ENCODE assay signal across 12 mouse cellular contexts in the genomic region with DNA sequence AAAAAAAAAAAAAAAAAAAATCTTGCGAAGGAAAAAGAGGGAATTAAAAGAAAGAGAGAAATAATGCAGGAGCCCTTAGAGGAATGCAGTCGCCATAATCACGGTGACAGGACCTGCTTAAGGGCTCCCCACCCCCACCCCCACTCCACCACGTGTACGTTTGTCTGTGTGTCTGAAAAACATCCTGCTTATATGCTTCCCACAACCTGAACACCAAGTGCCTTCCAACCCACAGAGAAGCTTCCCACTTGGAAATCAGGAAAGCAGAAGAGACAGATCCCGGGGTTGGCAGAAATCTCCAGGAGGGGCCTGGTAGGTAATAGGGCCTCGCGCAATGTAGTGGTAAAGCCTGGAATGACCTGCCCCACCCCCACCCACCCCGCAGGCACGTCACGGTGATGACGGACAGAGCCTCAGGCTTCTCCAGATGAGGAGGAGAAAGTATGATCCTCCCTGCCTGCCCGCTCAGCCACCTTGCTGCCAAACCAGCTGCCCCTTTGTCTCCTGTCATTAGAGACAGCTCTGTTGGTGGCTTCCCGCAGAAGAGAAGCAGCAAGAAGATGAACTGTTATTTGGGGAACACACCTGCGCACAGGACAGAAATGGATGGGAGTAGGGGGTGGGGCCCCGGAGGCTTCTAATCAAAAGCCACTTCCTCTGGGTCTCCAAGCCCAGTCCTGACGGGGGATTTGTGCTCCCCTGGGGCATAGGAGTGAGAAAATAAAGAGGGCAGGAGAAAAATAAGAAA. TPM values are rescaled to one million over a fixed set of nuclear protein-coding genes. Genes with fewer than 3 reads are reported as not detected.
DNase-seq lines count a peak whose midpoint lies in the region; ATAC-seq and TF ChIP-seq lines count a peak whose summit lies in the region.
"Had no signal": no experiment of that assay in that cellular context is flagged by ENCODE, and none has a peak within 500 bp of the region (broad histone marks: within the 10 kb centered on the region; RNA-seq: fewer than 3 reads in every experiment).

No protein-coding gene starts in this region.

- no peak for TF ChIP-seq CTCF in bone marrow, adult 2 months (IDR thresholded peaks at IDR 0.05; ENCODE audit: control insufficient read depth, insufficient read depth, low read length)
- no peak for TF ChIP-seq CTCF in gastrocnemius, adult 2 months (IDR thresholded peaks at IDR 0.05)

- ATAC-seq in heart, embryonic 12.5 days (ENCODE audit: insufficient number of reproducible peaks, low FRiP score): peak; percentile 73
- no peak for ATAC-seq in hindbrain, embryonic 14.5 days (ENCODE audit: low FRiP score)
- ATAC-seq in neural tube, embryonic 12.5 days (ENCODE audit: low FRiP score, low read depth): no peak

- no peak overlapping the region for H3K4me3 ChIP-seq in heart, embryonic 12.5 days
- no peak overlapping the region for H3K4me3 ChIP-seq in bone marrow, adult 2 months (replicated peaks; ENCODE audit: control insufficient read depth, low read depth, low read length)
- H3K4me3 ChIP-seq in hindbrain, embryonic 14.5 days (replicated peaks; ENCODE audit: low read length): no peak overlapping the region
- no peak overlapping the region for H3K4me3 ChIP-seq in neural tube, embryonic 12.5 days
- no peak overlapping the region for H3K4me3 ChIP-seq in gastrocnemius, adult 2 months
- H3K4me3 ChIP-seq: erythroblast, embryonic 14.5 days; lung, embryonic 15.5 days had no signal

- WGBS in heart, embryonic 12.5 days: 8% methylated on average over 17 of the region's 17 CpGs
- whole genome bisulfite sequencing in bone marrow, adult 2 months: 32% methylated on average over 16 of the region's 17 CpGs
- 3% methylated on average over 17 of the region's 17 CpGs for WGBS in hindbrain, embryonic 14.5 days
- 4% methylated on average over 17 of the region's 17 CpGs for WGBS in neural tube, embryonic 12.5 days

- H3K4me1 ChIP-seq in heart, embryonic 12.5 days (replicated peaks): peaks cover 12% of the 10 kb centered on the region
- H3K4me1 ChIP-seq in bone marrow, adult 2 months (ENCODE audit: control insufficient read depth, insufficient read depth, low read length): peaks cover 9% of the 10 kb centered on the region
- peaks cover 13% of the 10 kb centered on the region for H3K4me1 ChIP-seq in hindbrain, embryonic 14.5 days (replicated peaks; ENCODE audit: control insufficient read depth, insufficient read depth, low read length)
- H3K4me1 ChIP-seq in neural tube, embryonic 12.5 days: peaks cover 23% of the 10 kb centered on the region
- H3K4me1 ChIP-seq: lung, embryonic 15.5 days had no signal

- no peaks in the 10 kb centered on the region for H3K36me3 ChIP-seq in heart, embryonic 12.5 days
- no peaks in the 10 kb centered on the region for H3K36me3 ChIP-seq in hindbrain, embryonic 14.5 days (replicated peaks; ENCODE audit: control insufficient read depth, insufficient read depth)
- no peaks in the 10 kb centered on the region for H3K36me3 ChIP-seq in neural tube, embryonic 12.5 days
- H3K36me3 ChIP-seq: lung, embryonic 15.5 days had no signal

- intact Hi-C loops in heart, postnatal 25 days (cut with DNase I): no loop called here
- intact Hi-C loops in gastrocnemius, adult 2 months (cut with DNase I): no loop called here

- TF ChIP-seq POLR2A in bone marrow, adult 2 months (IDR thresholded peaks at IDR 0.05; ENCODE audit: borderline replicate concordance, control insufficient read depth, low read depth, low read length): no peak

- peak overlapping the region; percentile 51 for H3K4me2 ChIP-seq in heart, embryonic 12.5 days
- H3K4me2 ChIP-seq in hindbrain, embryonic 14.5 days (replicated peaks): peak overlapping the region; percentile 15; the same call in 1 of the 2 replicates
- H3K4me2 ChIP-seq in neural tube, embryonic 12.5 days (replicated peaks): peak overlapping the region; percentile 24
- H3K4me2 ChIP-seq: lung, embryonic 15.5 days had no signal

- H3K27ac ChIP-seq in heart, embryonic 12.5 days (ENCODE audit: poor library complexity, severe bottlenecking): no peak overlapping the region
- peak overlapping the region; percentile 56; the same call in 1 of the 2 replicates for H3K27ac ChIP-seq in bone marrow, adult 2 months (ENCODE audit: control insufficient read depth, insufficient read depth, low read depth, low read length, poor library complexity)
- H3K27ac ChIP-seq in hindbrain, embryonic 14.5 days: no peak overlapping the region
- H3K27ac ChIP-seq in neural tube, embryonic 12.5 days: no peak overlapping the region
- H3K27ac ChIP-seq in gastrocnemius, adult 2 months: no peak overlapping the region
- H3K27ac ChIP-seq: lung, embryonic 15.5 days had no signal

- peaks cover 18% of the 10 kb centered on the region for H3K27me3 ChIP-seq in heart, embryonic 12.5 days (replicated peaks)
- H3K27me3 ChIP-seq in hindbrain, embryonic 14.5 days (ENCODE audit: control insufficient read depth, insufficient read depth, low read length): no peaks in the 10 kb centered on the region
- 0 out of 2 replicates have a peak, but pooled peaks cover 3% of the 10 kb centered on the region for H3K27me3 ChIP-seq in neural tube, embryonic 12.5 days (replicated peaks)

- H3K9ac ChIP-seq in heart, embryonic 12.5 days: peak overlapping the region; percentile 50; the same call in 1 of the 2 replicates
- 0 out of 2 replicates have a peak overlapping the region, but pooled peaks have one; percentile 6 for H3K9ac ChIP-seq in hindbrain, embryonic 14.5 days
- no peak overlapping the region for H3K9ac ChIP-seq in neural tube, embryonic 12.5 days
- H3K9ac ChIP-seq: lung, embryonic 15.5 days had no signal

- no peak for DNase-seq in heart, postnatal 25 days (ENCODE audit: low spot score)
- no peak for DNase-seq in hindbrain, embryonic 14.5 days (ENCODE audit: low spot score)
- no peak for DNase-seq in right cerebral cortex, adult 18-20 months
- DNase-seq in adrenal gland, postnatal 14 days: no peak
- no peak for DNase-seq in gastrocnemius, adult 2 months
- DNase-seq: adrenal gland, adult 8-10 months; kidney, postnatal 10 days had no signal

- H3K9me3 ChIP-seq in heart, embryonic 12.5 days (replicated peaks): no peaks in the 10 kb centered on the region
- no peaks in the 10 kb centered on the region for H3K9me3 ChIP-seq in hindbrain, embryonic 14.5 days (ENCODE audit: control insufficient read depth, low read length)
- no peaks in the 10 kb centered on the region for H3K9me3 ChIP-seq in neural tube, embryonic 12.5 days
- H3K9me3 ChIP-seq: lung, embryonic 15.5 days had no signal

RNA-seq across cellular contexts. Expression of a gene that starts 43.4 kb away (rescaled TPM):
- 11.2 and 12.0 TPM in 2 replicates for polyA plus RNA-seq in heart, embryonic 12.5 days (2016; fragmentation: Nextera tagmentation; extraction: Ambion mirVana)
- 1 to 10 TPM; 1.0 to 1.6 TPM for total RNA-seq in heart, postnatal 25 days (2021)
- polyA plus RNA-seq in bone marrow, adult 2 months (2011; ENCODE audit: insufficient read depth, insufficient read length, low replicate concordance, missing spikeins): 36.0 and 52.0 TPM in 2 replicates
- 0.23 and 0.26 TPM in 2 replicates for polyA plus RNA-seq in hindbrain, embryonic 14.5 days (2014; fragmentation: Nextera tagmentation; extraction: Ambion mirVana)
- 1.8 and 2.0 TPM in 2 replicates for polyA plus RNA-seq in neural tube, embryonic 12.5 days (2016; fragmentation: Nextera tagmentation; extraction: Ambion mirVana)
- total RNA-seq in adrenal gland, postnatal 14 days (2021): 3.0 and 14.8 TPM in 2 replicates
- total RNA-seq in gastrocnemius, adult 2 months (2021): under 1 TPM in 1 of 2 experiments, not detected in 1; 0.31 TPM

RNA-seq across cellular contexts. Expression of a gene that starts 50.9 kb away (rescaled TPM):
- not detected in 2 replicates for polyA plus RNA-seq in heart, embryonic 12.5 days (2016; fragmentation: Nextera tagmentation; extraction: Ambion mirVana)
- not detected for total RNA-seq in heart, postnatal 25 days (2021)
- polyA plus RNA-seq in bone marrow, adult 2 months (2011; ENCODE audit: insufficient read depth, insufficient read length, low replicate concordance, missing spikeins): 0.72 TPM in 1 of 2 replicates, not detected in the other
- polyA plus RNA-seq in hindbrain, embryonic 14.5 days (2014; fragmentation: Nextera tagmentation; extraction: Ambion mirVana): not detected in 2 replicates
- not detected in 2 replicates for polyA plus RNA-seq in neural tube, embryonic 12.5 days (2016; fragmentation: Nextera tagmentation; extraction: Ambion mirVana)
- not detected in 2 replicates for total RNA-seq in adrenal gland, postnatal 14 days (2021)
- not detected for total RNA-seq in gastrocnemius, adult 2 months (2021)
- total RNA-seq: adrenal gland, adult 8-10 months had no signal
- polyA plus RNA-seq: erythroblast, embryonic 14.5 days; lung, embryonic 15.5 days had no signal

RNA-seq across cellular contexts. Expression of a gene that starts 55.8 kb away (rescaled TPM):
- polyA plus RNA-seq in heart, embryonic 12.5 days (2016; fragmentation: Nextera tagmentation; extraction: Ambion mirVana): 0.08 and 0.20 TPM in 2 replicates
- under 1 TPM in 1 of 2 experiments, not detected in 1; 0.08 TPM for total RNA-seq in heart, postnatal 25 days (2021)
- polyA plus RNA-seq in bone marrow, adult 2 months (2011; ENCODE audit: insufficient read depth, insufficient read length, low replicate concordance, missing spikeins): 0.54 TPM in 1 of 2 replicates, not detected in the other
- 0.07 and 0.20 TPM in 2 replicates for polyA plus RNA-seq in hindbrain, embryonic 14.5 days (2014; fragmentation: Nextera tagmentation; extraction: Ambion mirVana)
- 0.29 and 0.57 TPM in 2 replicates for polyA plus RNA-seq in neural tube, embryonic 12.5 days (2016; fragmentation: Nextera tagmentation; extraction: Ambion mirVana)
- total RNA-seq in adrenal gland, postnatal 14 days (2021): 0.79 and 0.96 TPM in 2 replicates
- total RNA-seq in gastrocnemius, adult 2 months (2021): under 1 TPM in 1 of 2 experiments, not detected in 1; 0.10 TPM
- polyA plus RNA-seq: erythroblast, embryonic 14.5 days had no signal
